Mouse (Mus musculus): ENCODE data around the gene Hecw1. TPM values are rescaled to one million over a fixed set of nuclear protein-coding genes. Genes with fewer than 3 reads are reported as not detected.
"Not testable (repeated sequence)": the region's sequence is repeated elsewhere in the genome, so short reads cannot be mapped to it uniquely, and the experiment has no call there.

Gene Hecw1
- polyA plus RNA-seq, 1 experiment from 2014 or later, result 54.2 TPM

GRCm38 (mm10) chr13:14290016-14290415 lies 233.0 kb downstream of the Hecw1 start:
- H3K9me3 ChIP-seq (ENCODE audit: control insufficient read depth, low read length), result no peaks in the 10 kb centered on the region
- no peaks in the 10 kb centered on the region for H3K4me1 ChIP-seq (replicated peaks; ENCODE audit: control insufficient read depth, insufficient read depth, low read length)
- ATAC-seq, result no peak
- H3K27me3 ChIP-seq (replicated peaks; ENCODE audit: control insufficient read depth, insufficient read depth, low read length), result no peaks in the 10 kb centered on the region
- no peak overlapping the region for H3K9ac ChIP-seq (replicated peaks; ENCODE audit: low read depth, low read length)
- WGBS, result 20% methylated on average over 1 of the region's 1 CpGs
- H3K36me3 ChIP-seq (ENCODE audit: control insufficient read depth, insufficient read depth), result peaks cover 1% of the 10 kb centered on the region
- H3K4me3 ChIP-seq (replicated peaks; ENCODE audit: low read length), result no peak overlapping the region
- no peak overlapping the region for H3K4me2 ChIP-seq (ENCODE audit: low read length)
- no peak overlapping the region for H3K27ac ChIP-seq (ENCODE audit: low read length)

- Histone ChIP-seq H3K9me3 (ENCODE audit: control insufficient read depth, low read length) (no peaks in the 10 kb centered on the region), H3K27ac (ENCODE audit: low read length) (no peak overlapping the region), H3K4me2 (ENCODE audit: low read length) (no peak overlapping the region), H3K4me3 (replicated peaks; ENCODE audit: low read length) (no peak overlapping the region), H3K9ac (replicated peaks; ENCODE audit: low read depth, low read length) (no peak overlapping the region), H3K27me3 (replicated peaks; ENCODE audit: control insufficient read depth, insufficient read depth, low read length) (no peaks in the 10 kb centered on the region), H3K36me3 (ENCODE audit: control insufficient read depth, insufficient read depth) (peaks cover 2% of the 10 kb centered on the region; the same call in 1 of the 2 replicates), H3K4me1 (replicated peaks; ENCODE audit: control insufficient read depth, insufficient read depth, low read length) (no peaks in the 10 kb centered on the region)
- no peak for ATAC-seq
These were observed 251.6 kb downstream of the Hecw1 start for GRCm38 (mm10) chr13:14271476-14271875.

GRCm38 (mm10) chr13:14260939-14261338 lies 262.1 kb downstream of the Hecw1 start:
- ATAC-seq; H3K4me3 ChIP-seq (replicated peaks; ENCODE audit: low read length): not testable (repeated sequence)
- 18% methylated on average over 8 of the region's 9 CpGs for WGBS

GRCm38 (mm10) chr13:14245946-14246345 lies 277.1 kb downstream of the Hecw1 start:
- no peak overlapping the region for H3K27ac ChIP-seq (ENCODE audit: low read length)
- no peaks in the 10 kb centered on the region for H3K27me3 ChIP-seq (replicated peaks; ENCODE audit: control insufficient read depth, insufficient read depth, low read length)
- H3K4me2 ChIP-seq (ENCODE audit: low read length), result no peak overlapping the region
- H3K4me1 ChIP-seq (replicated peaks; ENCODE audit: control insufficient read depth, insufficient read depth, low read length), result no peaks in the 10 kb centered on the region
- no peak overlapping the region for H3K9ac ChIP-seq (replicated peaks; ENCODE audit: low read depth, low read length)
- WGBS, result 54% methylated on average over 2 of the region's 2 CpGs
- H3K9me3 ChIP-seq (ENCODE audit: control insufficient read depth, low read length), result no peaks in the 10 kb centered on the region
- H3K4me3 ChIP-seq (replicated peaks; ENCODE audit: low read length), result no peak overlapping the region
- no peaks in the 10 kb centered on the region for H3K36me3 ChIP-seq (ENCODE audit: control insufficient read depth, insufficient read depth)
- ATAC-seq, result no peak

More at GRCm38 (mm10) chr13:14260939-14261338, 262.1 kb downstream of the Hecw1 start:
- not testable (repeated sequence) for H3K27ac ChIP-seq (ENCODE audit: low read length); H3K9ac ChIP-seq (replicated peaks; ENCODE audit: low read depth, low read length); H3K4me1 ChIP-seq (replicated peaks; ENCODE audit: control insufficient read depth, insufficient read depth, low read length); H3K4me2 ChIP-seq (ENCODE audit: low read length); H3K27me3 ChIP-seq (replicated peaks; ENCODE audit: control insufficient read depth, insufficient read depth, low read length); H3K9me3 ChIP-seq (ENCODE audit: control insufficient read depth, low read length); H3K36me3 ChIP-seq (ENCODE audit: control insufficient read depth, insufficient read depth)

GRCm38 (mm10) chr13:14179669-14180068 lies 343.4 kb downstream of the Hecw1 start:
- H3K4me1 ChIP-seq (replicated peaks; ENCODE audit: control insufficient read depth, insufficient read depth, low read length), result no peaks in the 10 kb centered on the region
- H3K36me3 ChIP-seq (ENCODE audit: control insufficient read depth, insufficient read depth), result 0 out of 2 replicates have a peak, but pooled peaks cover 2% of the 10 kb centered on the region
- no peak overlapping the region for H3K27ac ChIP-seq (ENCODE audit: low read length)
- no peaks in the 10 kb centered on the region for H3K9me3 ChIP-seq (ENCODE audit: control insufficient read depth, low read length)
- 86% methylated on average over 3 of the region's 3 CpGs for WGBS
- H3K4me3 ChIP-seq (replicated peaks; ENCODE audit: low read length), result no peak overlapping the region
- no peak for ATAC-seq
- no peak overlapping the region for H3K4me2 ChIP-seq (ENCODE audit: low read length)
- no peak overlapping the region for H3K9ac ChIP-seq (replicated peaks; ENCODE audit: low read depth, low read length)
- H3K27me3 ChIP-seq (replicated peaks; ENCODE audit: control insufficient read depth, insufficient read depth, low read length), result no peaks in the 10 kb centered on the region

- no peak for ATAC-seq
- Histone ChIP-seq H3K27ac (ENCODE audit: low read length) (no peak overlapping the region), H3K36me3 (ENCODE audit: control insufficient read depth, insufficient read depth) (no peaks in the 10 kb centered on the region), H3K4me1 (replicated peaks; ENCODE audit: control insufficient read depth, insufficient read depth, low read length) (no peaks in the 10 kb centered on the region), H3K9ac (replicated peaks; ENCODE audit: low read depth, low read length) (no peak overlapping the region), H3K27me3 (replicated peaks; ENCODE audit: control insufficient read depth, insufficient read depth, low read length) (no peaks in the 10 kb centered on the region), H3K9me3 (ENCODE audit: control insufficient read depth, low read length) (no peaks in the 10 kb centered on the region), H3K4me2 (ENCODE audit: low read length) (no peak overlapping the region), H3K4me3 (replicated peaks; ENCODE audit: low read length) (no peak overlapping the region)
- WGBS, result 93% methylated on average over 1 of the region's 1 CpGs
These were observed 345.0 kb downstream of the Hecw1 start for GRCm38 (mm10) chr13:14177989-14178388.

Other genes starting within 250 kb of the Hecw1 start
- gene Mrpl32, start 89.9 kb upstream of the Hecw1 start, polyA plus RNA-seq (2015; fragmentation: Nextera tagmentation; extraction: Ambion mirVana), result 112 and 123 TPM in 2 replicates
- gene Psma2, start 90.0 kb upstream of the Hecw1 start, polyA plus RNA-seq (2015; fragmentation: Nextera tagmentation; extraction: Ambion mirVana), result 171 and 182 TPM in 2 replicates
- 42.6 and 46.3 TPM in 2 replicates for gene AW209491, start 106.9 kb upstream of the Hecw1 start, polyA plus RNA-seq (2015; fragmentation: Nextera tagmentation; extraction: Ambion mirVana)